In genomic region chr14:25756385-25756990, GRCm38 (mm10) we compare ENCODE assay signal across 10 mouse cellular contexts. TPM values are rescaled to one million over a fixed set of nuclear protein-coding genes. Genes with fewer than 3 reads are reported as not detected.
DNase-seq lines count a peak whose midpoint lies in the region; ATAC-seq and TF ChIP-seq lines count a peak whose summit lies in the region.
"Had no signal": no experiment of that assay in that cellular context is flagged by ENCODE, and none has a peak within 500 bp of the region (broad histone marks: within the 10 kb centered on the region; RNA-seq: fewer than 3 reads in every experiment).

No protein-coding gene starts in this region.

- 0 out of 2 replicates have a peak overlapping the region, but pooled peaks have one; percentile 23 for H3K27ac ChIP-seq in hindbrain, embryonic 13.5 days
- H3K27ac ChIP-seq in hindbrain, embryonic 12.5 days = no peak overlapping the region
- peak overlapping the region; percentile 26; the same call in 1 of the 2 replicates for H3K27ac ChIP-seq in hindbrain, postnatal 0 days

- H3K9me3 ChIP-seq in hindbrain, embryonic 13.5 days = no peaks in the 10 kb centered on the region
- H3K9me3 ChIP-seq in hindbrain, embryonic 12.5 days (replicated peaks) = no peaks in the 10 kb centered on the region
- H3K9me3 ChIP-seq in hindbrain, postnatal 0 days (ENCODE audit: low read length) = no peaks in the 10 kb centered on the region

- no peak overlapping the region for H3K4me3 ChIP-seq in hindbrain, embryonic 13.5 days
- no peak overlapping the region for H3K4me3 ChIP-seq in hindbrain, embryonic 12.5 days
- H3K4me3 ChIP-seq in hindbrain, postnatal 0 days (ENCODE audit: low read length) = no peak overlapping the region

- 0 out of 2 replicates have a peak, but pooled peaks cover 3% of the 10 kb centered on the region for H3K27me3 ChIP-seq in hindbrain, embryonic 13.5 days
- H3K27me3 ChIP-seq in hindbrain, embryonic 12.5 days = no peaks in the 10 kb centered on the region
- no peaks in the 10 kb centered on the region for H3K27me3 ChIP-seq in hindbrain, postnatal 0 days (ENCODE audit: insufficient read depth, low read length)

- WGBS in hindbrain, embryonic 13.5 days = 70% methylated on average over 7 of the region's 7 CpGs
- WGBS in hindbrain, embryonic 12.5 days = 69% methylated on average over 7 of the region's 7 CpGs
- WGBS in hindbrain, postnatal 0 days = 39% methylated on average over 7 of the region's 7 CpGs

- H3K4me1 ChIP-seq in hindbrain, embryonic 13.5 days (replicated peaks) = peaks cover 40% of the 10 kb centered on the region
- peaks cover 26% of the 10 kb centered on the region for H3K4me1 ChIP-seq in hindbrain, embryonic 12.5 days
- peaks cover 26% of the 10 kb centered on the region; the same call in 1 of the 2 replicates for H3K4me1 ChIP-seq in hindbrain, postnatal 0 days (ENCODE audit: insufficient read depth, low read length)

- no peaks in the 10 kb centered on the region for H3K36me3 ChIP-seq in hindbrain, embryonic 13.5 days
- no peaks in the 10 kb centered on the region; the same call in 1 of the 2 replicates for H3K36me3 ChIP-seq in hindbrain, embryonic 12.5 days
- H3K36me3 ChIP-seq in hindbrain, postnatal 0 days (ENCODE audit: insufficient read depth, low read length) = no peaks in the 10 kb centered on the region

- no peak overlapping the region for H3K4me2 ChIP-seq in hindbrain, embryonic 13.5 days
- no peak overlapping the region for H3K4me2 ChIP-seq in hindbrain, embryonic 12.5 days (replicated peaks)
- no peak overlapping the region for H3K4me2 ChIP-seq in hindbrain, postnatal 0 days (ENCODE audit: low read depth, low read length)

- no peak for TF ChIP-seq CTCF in hindbrain, postnatal 0 days (IDR thresholded peaks at IDR 0.05; ENCODE audit: low read depth)

- no peak for ATAC-seq in hindbrain, embryonic 13.5 days (ENCODE audit: low FRiP score)
- ATAC-seq in hindbrain, embryonic 12.5 days (ENCODE audit: low FRiP score) = no peak
- no peak; the same call in 1 of the 2 replicates for ATAC-seq in hindbrain, postnatal 0 days
- no peak for ATAC-seq in erythroblast, adult 5-6 weeks (replicated peaks; ENCODE audit: low FRiP score, poor library complexity, severe bottlenecking)

- H3K9ac ChIP-seq in hindbrain, embryonic 13.5 days = no peak overlapping the region
- no peak overlapping the region for H3K9ac ChIP-seq in hindbrain, embryonic 12.5 days
- no peak overlapping the region for H3K9ac ChIP-seq in hindbrain, postnatal 0 days (replicated peaks; ENCODE audit: low read length)

- DNase-seq in 3T3-L1 (ENCODE audit: low read depth, low spot score) = peak; percentile 72
- peak; percentile 76 for DNase-seq in Muller cell, postnatal 12 days (ENCODE audit: inconsistent ontology term)
- DNase-seq in hindbrain, postnatal 0 days (ENCODE audit: low spot score) = peak; percentile 27
- no peak for DNase-seq in adrenal gland, adult 18-20 months (ENCODE audit: low spot score in 2 of 2)
- DNase-seq: gastrocnemius, postnatal 36 days; kidney, postnatal 4 days; liver had no signal

RNA-seq across cellular contexts. Expression of gene Zcchc24, which starts 12.4 kb away (rescaled TPM):
- 11.9 and 12.2 TPM in 2 replicates for polyA plus RNA-seq in hindbrain, embryonic 13.5 days (2015; fragmentation: Nextera tagmentation; extraction: Ambion mirVana)
- 25.1 and 31.5 TPM in 2 replicates for polyA plus RNA-seq in hindbrain, embryonic 12.5 days (2016; fragmentation: Nextera tagmentation; extraction: Ambion mirVana)
- total RNA-seq in hindbrain, postnatal 0 days (2014; rRNA removed) = 34.4 and 39.3 TPM in 2 replicates
- 19.7 and 20.4 TPM in 2 replicates for polyA plus RNA-seq in hindbrain, postnatal 0 days (2015; fragmentation: Nextera tagmentation; extraction: Ambion mirVana)
- total RNA-seq in adrenal gland, adult 18-20 months (2021) = 10 to 100 TPM; 18.4 to 30.0 TPM
- 2.7 TPM in 1 of 2 replicates, not detected in the other for total RNA-seq in erythroblast, adult 5-6 weeks (2015; ENCODE audit: low replicate concordance)
- 0.94 and 0.98 TPM in 2 replicates for total RNA-seq in erythroblast, adult 5-6 weeks (2017; ENCODE audit: low replicate concordance)

Comparison
In these comparisons a context has a peak if more than half of its experiments do, and no peak if none do; other contexts are left out.
1. DNase-seq: peak in 3T3-L1 (single experiment), Muller cell, postnatal 12 days (single experiment) and hindbrain, postnatal 0 days (single experiment); none in adrenal gland, adult 18-20 months (0 of 2).